Mouse (Mus musculus): ENCODE results near the gene Sult2b1.

GRCm38 (mm10) chr7:45689800-45690199 lies 94.7 kb downstream of the Sult2b1 start:
- TF ChIP-seq CTCF (IDR thresholded peaks at IDR 0.05; ENCODE audit: insufficient read depth, low read length): no peak
- TF ChIP-seq POLR2A (IDR thresholded peaks at IDR 0.05; ENCODE audit: borderline replicate concordance, extremely low read depth, low read depth, low read length): no peak
